Mouse (Mus musculus): ENCODE measurements around the gene Senp2.
A peak's percentile ranks its signal among the peaks of the same experiment; 100 is the strongest.
"Not testable (repeated sequence)": the region's sequence is repeated elsewhere in the genome, so short reads cannot be mapped to it uniquely, and the experiment has no call there.

Senp2 gene

GRCm38 (mm10) chr16:22009099-22009584 lies at the start of gene Senp2:
Gene Senp2 (plus strand): TSS chr16:22009484.
- peak; percentile 100 for DNase-seq

DNA sequence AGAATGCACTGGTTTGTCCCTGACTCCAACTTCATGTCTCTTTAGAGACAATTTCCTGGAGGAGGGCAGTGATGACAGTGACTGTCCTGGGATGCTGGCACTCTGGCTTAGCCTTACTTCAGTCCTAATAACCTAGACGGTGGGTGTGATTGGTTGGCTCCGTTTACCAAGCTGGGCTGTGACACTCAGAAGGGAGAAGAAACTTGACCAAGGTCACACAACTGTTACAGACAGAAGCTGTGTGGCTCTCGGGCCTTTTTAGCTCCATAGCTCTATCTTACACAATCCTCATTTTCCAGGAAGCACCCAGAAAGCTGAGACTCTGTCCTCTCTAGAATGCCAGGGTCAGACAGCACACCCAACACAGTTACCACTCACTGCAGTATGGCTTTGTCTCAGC lies 43.7 kb upstream of the Senp2 start:
- DNase-seq, result no peak

- no peak for DNase-seq
Observed at GRCm38 (mm10) chr16:21969874-21970273, 39.4 kb upstream of the Senp2 start.

GRCm38 (mm10) chr16:21970536-21970935 lies 38.7 kb upstream of the Senp2 start:
- no peak for DNase-seq

GRCm38 (mm10) chr16:21971446-21971845 lies 37.8 kb upstream of the Senp2 start:
- no peak for DNase-seq

- no peak for DNase-seq
Observed at GRCm38 (mm10) chr16:21976203-21976602, 33.1 kb upstream of the Senp2 start.

DNA sequence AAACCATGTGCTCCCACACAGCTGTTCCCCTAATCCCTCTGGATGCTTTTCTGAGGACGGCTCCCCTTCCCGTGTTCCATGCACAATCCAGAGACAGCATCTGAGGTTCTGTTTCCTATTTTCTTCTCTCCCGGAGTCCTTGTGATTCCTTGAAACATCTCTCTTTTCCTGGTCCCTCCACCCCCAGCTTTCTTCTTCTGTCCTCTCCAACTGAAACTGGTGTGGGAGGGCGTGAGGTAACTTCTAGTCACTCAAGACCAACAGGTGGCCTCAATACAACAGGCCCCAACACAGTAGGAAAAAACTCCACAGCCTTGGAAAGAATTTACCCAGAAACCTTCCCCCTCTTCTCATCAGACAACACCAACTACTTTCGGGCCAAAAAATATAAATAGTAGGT lies 31.9 kb upstream of the Senp2 start:
- DNase-seq, result no peak

GRCm38 (mm10) chr16:21983146-21983545 lies 26.1 kb upstream of the Senp2 start:
- no peak for DNase-seq

GRCm38 (mm10) chr16:21983581-21983980 lies 25.7 kb upstream of the Senp2 start:
- no peak for DNase-seq

GRCm38 (mm10) chr16:21984091-21984490 lies 25.2 kb upstream of the Senp2 start:
- no peak for DNase-seq

GRCm38 (mm10) chr16:21986191-21986590 lies 23.1 kb upstream of the Senp2 start:
- DNase-seq, result no peak

DNA sequence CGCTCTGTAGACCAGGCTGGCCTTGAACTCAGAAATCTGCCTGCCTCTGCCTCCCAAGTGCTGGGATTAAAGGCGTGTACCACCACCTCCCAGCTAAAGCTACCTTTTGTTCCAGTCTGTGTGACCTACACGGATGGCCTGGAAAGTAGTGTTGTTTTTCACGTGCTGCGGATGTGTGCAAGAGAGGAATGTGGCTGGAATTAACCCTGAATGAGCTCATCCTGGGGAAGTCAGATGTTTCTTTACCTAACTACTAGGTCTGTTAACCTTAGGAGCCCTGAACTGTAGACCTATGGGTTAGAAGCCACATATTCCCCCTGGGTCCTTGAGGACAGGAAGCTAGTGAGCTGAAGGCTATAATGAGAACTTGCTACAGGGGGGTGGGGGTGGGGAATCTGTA lies 21.3 kb upstream of the Senp2 start:
- DNase-seq, result no peak

DNA sequence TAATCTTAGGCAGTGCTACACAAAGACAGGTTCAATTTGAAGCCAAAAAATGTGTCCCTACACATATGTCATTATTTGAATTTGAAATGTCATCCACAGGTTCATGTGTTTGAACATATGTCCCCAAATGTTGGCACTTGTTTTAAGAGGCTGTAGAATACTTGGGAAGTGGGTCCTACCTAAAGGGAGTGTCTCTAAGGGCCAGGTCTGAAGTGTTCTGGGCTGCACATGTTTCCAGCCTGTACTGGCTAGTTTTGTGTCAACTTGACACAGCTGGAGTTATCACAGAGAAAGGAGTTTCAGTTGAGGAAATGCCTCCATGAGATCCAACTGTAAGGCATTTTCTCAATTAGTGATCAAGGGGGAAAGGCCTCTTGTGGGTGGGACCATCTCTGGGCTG lies 18.4 kb upstream of the Senp2 start:
- not testable (repeated sequence) for DNase-seq

- no peak for DNase-seq
Observed at GRCm38 (mm10) chr16:21991774-21992173, 17.5 kb upstream of the Senp2 start.

- DNase-seq, result no peak
Observed at GRCm38 (mm10) chr16:21995304-21995703, 14.0 kb upstream of the Senp2 start, which contains the start of gene Liph. Gene Liph (minus strand): TSS chr16:21995663.

GRCm38 (mm10) chr16:21996402-21996801 lies 12.9 kb upstream of the Senp2 start:
- no peak for DNase-seq

DNA sequence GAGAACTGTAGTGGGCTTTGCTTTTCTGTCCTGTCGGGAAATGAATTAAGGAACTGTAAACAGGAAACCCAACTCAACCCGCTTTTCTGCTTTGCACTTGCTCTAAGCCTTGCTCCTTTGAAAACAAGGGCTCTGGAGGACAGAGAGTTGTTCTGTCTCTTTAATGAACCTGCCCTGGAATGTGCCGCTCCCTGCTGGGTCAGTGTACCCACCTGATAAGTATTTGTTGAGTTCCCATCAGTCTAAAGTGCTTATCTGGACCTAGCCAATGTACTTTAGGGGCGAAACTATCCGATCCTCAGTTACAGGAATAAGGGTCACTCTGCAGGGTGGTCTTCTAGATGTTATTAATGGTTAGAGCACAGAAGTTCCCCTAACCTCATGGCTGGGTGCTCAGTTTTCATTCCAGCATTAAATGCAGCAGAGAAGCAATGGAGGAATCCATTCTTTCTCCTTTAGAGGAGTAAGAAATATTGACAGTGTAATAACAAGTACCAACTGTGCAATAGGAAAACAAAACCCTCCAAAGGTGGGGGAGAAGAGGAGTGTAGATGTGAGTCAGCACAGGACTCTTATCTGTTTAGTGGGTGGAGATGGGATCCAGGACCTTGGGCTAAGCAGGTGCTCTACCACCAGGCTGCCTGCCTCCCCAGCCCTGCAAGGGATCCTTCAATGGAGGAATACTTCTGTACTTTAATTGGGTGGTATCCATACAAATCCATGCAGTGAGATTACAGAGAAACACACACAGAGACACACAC lies 12.2 kb upstream of the Senp2 start:
- DNase-seq, result no peak

DNA sequence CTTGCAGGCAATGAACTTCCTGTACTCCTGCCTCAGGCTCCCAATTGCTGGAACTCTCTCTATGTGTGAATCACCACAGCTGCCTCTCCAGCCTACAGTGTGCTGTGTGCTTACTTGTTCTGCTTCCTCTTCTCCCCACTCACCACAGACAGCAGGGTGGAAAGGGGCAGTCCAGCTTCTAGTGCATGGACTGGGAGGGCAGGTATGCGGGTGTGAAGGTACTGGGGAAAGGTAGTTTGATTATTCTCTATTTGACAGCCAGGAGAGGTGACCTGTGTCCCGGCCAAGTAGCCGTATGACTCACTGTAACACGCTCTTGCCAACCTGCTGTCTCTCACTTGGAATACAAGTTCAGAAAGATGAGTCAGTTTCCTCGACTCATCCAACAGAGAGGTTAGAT lies 11.2 kb upstream of the Senp2 start:
- DNase-seq, result no peak

- DNase-seq, result no peak
Observed at GRCm38 (mm10) chr16:21999941-22000690, 9.2 kb upstream of the Senp2 start.

- DNase-seq, result no peak
Observed at GRCm38 (mm10) chr16:22001172-22001571, 8.1 kb upstream of the Senp2 start.

DNA sequence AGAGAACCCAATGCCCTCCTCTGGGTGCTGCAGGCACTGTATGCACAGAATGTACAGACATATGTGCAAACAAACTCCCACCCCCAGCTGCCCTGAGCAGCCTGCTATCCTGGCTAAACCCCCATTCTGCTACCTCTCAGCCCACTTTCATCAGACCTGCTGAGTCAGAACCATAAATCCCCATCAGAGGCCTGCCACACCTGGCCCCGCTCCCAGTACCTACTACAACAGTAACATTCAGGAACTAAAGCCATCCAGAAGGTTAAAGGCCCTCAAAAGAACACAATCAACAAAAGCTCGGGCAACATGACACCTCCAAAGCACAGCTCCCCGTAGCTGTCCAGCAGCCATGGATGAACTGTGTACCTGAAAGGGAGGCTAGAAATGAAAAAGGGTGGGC lies 7.7 kb upstream of the Senp2 start:
- DNase-seq, result no peak

- no peak for DNase-seq
Observed at GRCm38 (mm10) chr16:22009596-22009995, 312 bp downstream of the Senp2 start.

DNA sequence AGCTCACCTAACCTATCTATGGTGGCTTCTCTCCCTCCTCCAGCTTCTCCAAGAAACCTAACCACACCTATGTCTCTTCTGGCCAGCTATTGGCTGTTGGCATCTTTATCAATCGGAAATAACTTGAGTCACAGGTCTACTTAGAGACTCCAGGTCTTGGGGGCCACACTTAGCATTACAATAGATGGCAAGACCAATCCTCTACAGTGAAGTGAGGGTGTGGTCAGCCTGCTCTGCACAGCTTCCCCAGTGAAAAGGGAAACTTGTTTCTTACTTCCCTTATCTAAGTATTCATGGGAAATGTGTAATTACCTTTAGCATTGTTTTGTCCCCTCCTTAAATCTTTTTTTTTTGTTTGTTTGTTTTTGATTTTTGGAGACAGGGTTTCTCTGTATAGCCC lies 6.3 kb downstream of the Senp2 start:
- no peak for DNase-seq

DNA sequence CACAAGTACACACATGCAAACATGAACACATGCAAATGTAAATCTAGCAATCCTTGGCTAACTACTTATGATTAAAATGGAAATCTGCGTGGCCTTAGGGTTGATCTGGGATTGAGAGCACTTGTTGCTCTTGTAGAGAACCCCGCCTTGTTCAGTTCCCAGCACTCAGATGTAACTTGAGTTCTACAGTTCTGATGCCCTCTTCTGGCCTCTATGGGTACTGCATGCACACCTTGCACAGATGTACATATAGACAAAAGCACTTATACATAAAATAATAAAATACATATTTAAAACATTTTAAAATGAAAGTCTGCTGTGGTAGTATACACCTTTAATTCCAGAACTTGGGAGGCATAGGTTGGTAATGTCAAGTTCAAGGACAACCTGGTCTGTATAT lies 12.8 kb downstream of the Senp2 start:
- DNase-seq, result no peak
